ENCODE assay signal across 7 mouse cellular contexts in genomic region chr4:88094062-88094767, GRCm38 (mm10). TPM values are rescaled to one million over a fixed set of nuclear protein-coding genes. Genes with fewer than 3 reads are reported as not detected.
A peak's percentile ranks its signal among the peaks of the same experiment; 100 is the strongest.
DNase-seq lines count a peak whose midpoint lies in the region; ATAC-seq lines count a peak whose summit lies in the region.

Gene Focad (plus strand): TSS chr4:88094629.

- peak; percentile 98 for DNase-seq in adrenal gland, postnatal 25 days
- DNase-seq in heart, adult 11 months = peak; percentile 100
- DNase-seq in kidney, adult 18-20 months = peak; percentile 98
- peak; percentile 98 for DNase-seq in limb, embryonic 11.5 days (ENCODE audit: low spot score)
- DNase-seq in midbrain, embryonic 14.5 days = peak; percentile 99
- DNase-seq in spleen, adult 18-20 months = peak; percentile 96 to 98

- H3K36me3 ChIP-seq in embryonic facial prominence, embryonic 12.5 days = no peaks in the 10 kb centered on the region
- H3K36me3 ChIP-seq in limb, embryonic 11.5 days (ENCODE audit: control insufficient read depth, insufficient read depth, low read length) = no peaks in the 10 kb centered on the region
- no peaks in the 10 kb centered on the region for H3K36me3 ChIP-seq in midbrain, embryonic 14.5 days (ENCODE audit: control insufficient read depth, insufficient read depth, low read length)

- WGBS in embryonic facial prominence, embryonic 12.5 days = 1% methylated on average over 34 of the region's 34 CpGs
- 2% methylated on average over 34 of the region's 34 CpGs for WGBS in limb, embryonic 11.5 days
- WGBS in midbrain, embryonic 14.5 days = under 1% methylated on average over 34 of the region's 34 CpGs

- peak; percentile 99 for ATAC-seq in embryonic facial prominence, embryonic 12.5 days (ENCODE audit: insufficient number of reproducible peaks, insufficient read depth, low FRiP score, low TSS enrichment)
- ATAC-seq in limb, embryonic 11.5 days (ENCODE audit: insufficient number of reproducible peaks, low FRiP score, low TSS enrichment, low read depth) = peak; percentile 99
- ATAC-seq in midbrain, embryonic 14.5 days (ENCODE audit: low FRiP score, low TSS enrichment) = peak; percentile 100

- H3K9me3 ChIP-seq in embryonic facial prominence, embryonic 12.5 days = no peaks in the 10 kb centered on the region
- no peaks in the 10 kb centered on the region for H3K9me3 ChIP-seq in limb, embryonic 11.5 days (ENCODE audit: control insufficient read depth, low read length)
- no peaks in the 10 kb centered on the region for H3K9me3 ChIP-seq in midbrain, embryonic 14.5 days (ENCODE audit: control insufficient read depth, low read length)

- 0 out of 2 replicates have a peak, but pooled peaks cover 4% of the 10 kb centered on the region for H3K4me1 ChIP-seq in embryonic facial prominence, embryonic 12.5 days
- no peaks in the 10 kb centered on the region for H3K4me1 ChIP-seq in limb, embryonic 11.5 days (ENCODE audit: control insufficient read depth, insufficient read depth, low read length)
- H3K4me1 ChIP-seq in midbrain, embryonic 14.5 days (ENCODE audit: control insufficient read depth, insufficient read depth, low read length) = peaks cover 6% of the 10 kb centered on the region

- H3K4me2 ChIP-seq in embryonic facial prominence, embryonic 12.5 days (replicated peaks) = peak within 1 kb of the TSS; percentile 95
- H3K4me2 ChIP-seq in limb, embryonic 11.5 days (ENCODE audit: low read depth, severe bottlenecking) = peak within 1 kb of the TSS; percentile 97
- H3K4me2 ChIP-seq in midbrain, embryonic 14.5 days (ENCODE audit: low read length) = peak within 1 kb of the TSS; percentile 98

- peak within 1 kb of the TSS; percentile 63 for H3K9ac ChIP-seq in embryonic facial prominence, embryonic 12.5 days
- H3K9ac ChIP-seq in limb, embryonic 11.5 days (ENCODE audit: low read length) = peak within 1 kb of the TSS; percentile 63
- H3K9ac ChIP-seq in midbrain, embryonic 14.5 days (replicated peaks; ENCODE audit: low read length) = peak within 1 kb of the TSS; percentile 81

- H3K27ac ChIP-seq in embryonic facial prominence, embryonic 12.5 days = peak within 1 kb of the TSS; percentile 37
- no peak within 1 kb of the TSS for H3K27ac ChIP-seq in limb, embryonic 11.5 days (replicated peaks; ENCODE audit: low read depth, low read length)
- peak within 1 kb of the TSS; percentile 69 for H3K27ac ChIP-seq in midbrain, embryonic 14.5 days (replicated peaks; ENCODE audit: low read depth, low read length)

- H3K4me3 ChIP-seq in embryonic facial prominence, embryonic 12.5 days = peak within 1 kb of the TSS; percentile 88
- peak within 1 kb of the TSS; percentile 74 for H3K4me3 ChIP-seq in limb, embryonic 11.5 days (ENCODE audit: low read depth, low read length)
- peak within 1 kb of the TSS; percentile 79 for H3K4me3 ChIP-seq in midbrain, embryonic 14.5 days (replicated peaks; ENCODE audit: low read depth, low read length)

- H3K27me3 ChIP-seq in embryonic facial prominence, embryonic 12.5 days = no peaks in the 10 kb centered on the region
- no peaks in the 10 kb centered on the region for H3K27me3 ChIP-seq in limb, embryonic 11.5 days (ENCODE audit: control insufficient read depth, insufficient read depth, low read length)
- H3K27me3 ChIP-seq in midbrain, embryonic 14.5 days (ENCODE audit: control insufficient read depth, insufficient read depth, low read length) = no peaks in the 10 kb centered on the region

RNA-seq across cellular contexts. Expression of gene Focad, which starts in this region (rescaled TPM):
- total RNA-seq in adrenal gland, postnatal 25 days (2021) = 22.2 and 27.1 TPM in 2 replicates
- 15.4 TPM in 2 replicates for polyA plus RNA-seq in embryonic facial prominence, embryonic 12.5 days (2016; fragmentation: Nextera tagmentation; extraction: Ambion mirVana)
- polyA plus RNA-seq in limb, embryonic 11.5 days (2014; fragmentation: Nextera tagmentation; extraction: Ambion mirVana) = 13.9 and 14.9 TPM in 2 replicates
- polyA plus RNA-seq in midbrain, embryonic 14.5 days (2014; fragmentation: Nextera tagmentation; extraction: Ambion mirVana) = 12.2 and 17.3 TPM in 2 replicates
